Mouse (Mus musculus) olfactory bulb, adult 2 months (tissue): ENCODE measurements around the gene Naa11.

Experiments
- CTCF ChIP-seq: fragments of 200-500 bp; IDR thresholded peaks from 2 replicates; pipeline ENCODE4 v1.5.1; 2012; ENCODE audit warnings: low read depth, mild to moderate bottlenecking, low read length, moderate library complexity; ENCODE audit not compliant: insufficient read depth
- POLR2A ChIP-seq: fragments of 200-500 bp; IDR thresholded peaks from 2 replicates; pipeline ENCODE4 v1.6.1; 2012; ENCODE audit warnings: mild to moderate bottlenecking, low read depth, low read length, moderate library complexity; ENCODE audit not compliant: insufficient read depth

GRCm38 (mm10) chr5:97364252-97364651 lies 27.9 kb downstream of the Naa11 start:
- TF ChIP-seq CTCF = no peak
- TF ChIP-seq POLR2A = no peak
